ENCODE assay signal across 36 mouse cellular contexts in the genomic region with DNA sequence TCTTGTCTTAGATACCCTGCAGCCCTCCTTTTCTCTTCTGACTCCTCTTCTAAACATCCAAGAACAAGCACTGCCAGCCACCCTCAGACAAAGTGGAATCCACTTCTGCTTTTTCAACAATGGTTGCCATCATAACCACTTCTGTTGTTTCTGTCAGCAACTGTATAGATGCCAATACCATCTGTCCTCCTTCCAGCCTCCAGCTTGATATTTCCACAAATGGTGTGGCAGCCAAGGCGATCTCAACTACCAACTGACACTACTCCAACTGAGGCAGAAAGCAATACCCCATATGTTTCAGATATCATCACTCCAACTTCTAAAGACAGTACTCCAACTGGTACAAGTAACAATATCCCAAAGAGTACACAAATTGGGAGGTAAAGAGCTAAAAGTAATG. TPM values are rescaled to one million over a fixed set of nuclear protein-coding genes. Genes with fewer than 3 reads are reported as not detected.
DNase-seq lines count a peak whose midpoint lies in the region; ATAC-seq lines count a peak whose summit lies in the region.
"Had no signal": no experiment of that assay in that cellular context is flagged by ENCODE, and none has a peak within 500 bp of the region (broad histone marks: within the 10 kb centered on the region; RNA-seq: fewer than 3 reads in every experiment).

No protein-coding gene starts in this region.

- no peak overlapping the region for H3K9ac ChIP-seq in hindbrain, embryonic 16.5 days (ENCODE audit: low read depth, low read length)
- H3K9ac ChIP-seq: embryonic facial prominence, embryonic 13.5 days; hindbrain, embryonic 15.5 days; limb, embryonic 13.5 days; lung, embryonic 15.5 days had no signal

- H3K4me1 ChIP-seq in hindbrain, embryonic 16.5 days (ENCODE audit: control insufficient read depth, insufficient read depth, low read depth, low read length) = no peaks in the 10 kb centered on the region
- no peaks in the 10 kb centered on the region for H3K4me1 ChIP-seq in limb, embryonic 10.5 days
- H3K4me1 ChIP-seq: embryonic facial prominence, embryonic 13.5 days; hindbrain, embryonic 10.5 days; hindbrain, embryonic 15.5 days; limb, embryonic 13.5 days; lung, embryonic 15.5 days had no signal

- no peaks in the 10 kb centered on the region for H3K27me3 ChIP-seq in hindbrain, embryonic 16.5 days (replicated peaks; ENCODE audit: control insufficient read depth, insufficient read depth, low read length)
- no peaks in the 10 kb centered on the region for H3K27me3 ChIP-seq in limb, embryonic 10.5 days (ENCODE audit: low read depth, poor library complexity, severe bottlenecking)
- H3K27me3 ChIP-seq: embryonic facial prominence, embryonic 13.5 days; hindbrain, embryonic 15.5 days; limb, embryonic 13.5 days; lung, embryonic 15.5 days had no signal

- H3K27ac ChIP-seq in hindbrain, embryonic 16.5 days (ENCODE audit: low read depth, low read length) = no peak overlapping the region
- H3K27ac ChIP-seq in limb, embryonic 10.5 days = no peak overlapping the region
- H3K27ac ChIP-seq: embryonic facial prominence, embryonic 13.5 days; hindbrain, embryonic 10.5 days; hindbrain, embryonic 15.5 days; kidney, postnatal 0 days; limb, embryonic 13.5 days; lung, embryonic 15.5 days had no signal

- H3K4me3 ChIP-seq in hindbrain, embryonic 16.5 days (ENCODE audit: low read length) = no peak overlapping the region
- no peak overlapping the region for H3K4me3 ChIP-seq in limb, embryonic 10.5 days
- H3K4me3 ChIP-seq: embryonic facial prominence, embryonic 13.5 days; hindbrain, embryonic 10.5 days; hindbrain, embryonic 15.5 days; limb, embryonic 13.5 days; lung, embryonic 15.5 days had no signal

- peak; percentile 3 to 5 for DNase-seq in left cerebral cortex, postnatal 36 days (ENCODE audit: low spot score in 2 of 2)
- no peak for DNase-seq in left cerebral cortex, adult 11 months (ENCODE audit: low spot score)
- peak; percentile 14 for DNase-seq in brain, embryonic 18.5 days (ENCODE audit: low read depth, low spot score)
- DNase-seq in layer of hippocampus, adult 8-10 months (ENCODE audit: low spot score in 2 of 2) = peak; percentile 42 to 46
- DNase-seq in layer of hippocampus, postnatal 36 days = peak; percentile 48 to 50
- no peak for DNase-seq in limb, embryonic 10.5 days (ENCODE audit: low spot score)
- DNase-seq: adrenal gland, adult 8-10 months; cerebellum, adult 18-20 months; cerebellum, postnatal 10 days; gastrocnemius, postnatal 14 days; heart, postnatal 14 days; kidney, adult 2 months; thymus, postnatal 36 days had no signal

- no peak for ATAC-seq in hindbrain, embryonic 16.5 days
- ATAC-seq: activated CD4-positive, CD25-positive, alpha-beta regulatory T cell, adult 4 months; midbrain, embryonic 16.5 days had no signal

- 94% methylated on average over 1 of the region's 1 CpGs for WGBS in hindbrain, embryonic 16.5 days
- 94% methylated on average over 1 of the region's 1 CpGs for WGBS in limb, embryonic 10.5 days

- intact Hi-C loops in left cerebral cortex, postnatal 36 days (cut with DNase I) = no loop called here

- no peaks in the 10 kb centered on the region for H3K36me3 ChIP-seq in hindbrain, embryonic 16.5 days (ENCODE audit: control insufficient read depth, insufficient read depth, low read length)
- H3K36me3 ChIP-seq in limb, embryonic 10.5 days = no peaks in the 10 kb centered on the region
- H3K36me3 ChIP-seq: embryonic facial prominence, embryonic 13.5 days; hindbrain, embryonic 10.5 days; hindbrain, embryonic 15.5 days; limb, embryonic 13.5 days; lung, embryonic 15.5 days had no signal

- no peak overlapping the region for H3K4me2 ChIP-seq in hindbrain, embryonic 16.5 days (ENCODE audit: low read length)
- H3K4me2 ChIP-seq: embryonic facial prominence, embryonic 13.5 days; hindbrain, embryonic 15.5 days; limb, embryonic 13.5 days; liver, embryonic 11.5 days; lung, embryonic 15.5 days; midbrain, embryonic 11.5 days had no signal

- no peaks in the 10 kb centered on the region for H3K9me3 ChIP-seq in hindbrain, embryonic 16.5 days (ENCODE audit: control insufficient read depth, low read length)
- H3K9me3 ChIP-seq in limb, embryonic 10.5 days (replicated peaks) = no peaks in the 10 kb centered on the region
- H3K9me3 ChIP-seq: embryonic facial prominence, embryonic 13.5 days; hindbrain, embryonic 10.5 days; hindbrain, embryonic 15.5 days; limb, embryonic 13.5 days; lung, embryonic 15.5 days had no signal

RNA-seq across cellular contexts. Expression of a gene that starts 12.2 kb away (rescaled TPM):
- total RNA-seq in left cerebral cortex, postnatal 36 days (2021) = not detected
- total RNA-seq in layer of hippocampus, adult 8-10 months (2022) = not detected
- not detected for total RNA-seq in layer of hippocampus, postnatal 36 days (2021)
- not detected in 2 replicates for polyA plus RNA-seq in hindbrain, embryonic 16.5 days (2015; fragmentation: Nextera tagmentation; extraction: Ambion mirVana)
- not detected in 2 replicates for polyA plus RNA-seq in limb, embryonic 10.5 days (2016; fragmentation: Nextera tagmentation; extraction: Ambion mirVana)
- total RNA-seq: adrenal gland, adult 8-10 months; common myeloid progenitor, adult 5-6 weeks; gastrocnemius, postnatal 14 days; granulocyte monocyte progenitor cell, adult 5-6 weeks; heart, postnatal 14 days; megakaryocyte, adult 5-6 weeks; neutrophil, adult 5-6 weeks had no signal
- polyA plus RNA-seq: embryonic facial prominence, embryonic 13.5 days; forebrain, embryonic 11.5 days; heart, embryonic 14.5 days; hindbrain, embryonic 10.5 days; hindbrain, embryonic 15.5 days; intestine, embryonic 14.5 days; kidney, adult 2 months; kidney, postnatal 0 days; large intestine, adult 2 months; limb, embryonic 13.5 days; liver, embryonic 11.5 days; liver, embryonic 16.5 days; lung, embryonic 15.5 days; midbrain, embryonic 11.5 days; midbrain, embryonic 16.5 days; neural tube, embryonic 11.5 days; small intestine, adult 2 months; stomach, embryonic 14.5 days had no signal

Comparison
In these comparisons a context has a peak if more than half of its experiments do, and no peak if none do; other contexts are left out.
1. DNase-seq: peak in left cerebral cortex, postnatal 36 days (2 of 2), brain, embryonic 18.5 days (single experiment), layer of hippocampus, adult 8-10 months (2 of 2) and layer of hippocampus, postnatal 36 days (2 of 2); none in left cerebral cortex, adult 11 months (single experiment) and limb, embryonic 10.5 days (single experiment).